Mouse (Mus musculus) heart, embryonic 12.5 days (tissue): ENCODE measurements around the gene Tm4sf5. TPM values are rescaled to one million over a fixed set of nuclear protein-coding genes. Genes with fewer than 3 reads are reported as not detected.

ENCODE experiments used
- ATAC-seq: fragments of 200-750 bp; cut with Nextera tagmentation; 2 replicates; pipeline ENCODE4 v1.8.0; 2017; ENCODE audit warnings: moderate TSS enrichment, moderate library complexity; ENCODE audit not compliant: insufficient number of reproducible peaks, low FRiP score
- H3K27ac ChIP-seq: fragments of 300-500 bp; sonication (generic); 2 replicates; pipeline ENCODE4 v1.5.1; 2016; ENCODE audit warnings: mild to moderate bottlenecking, moderate library complexity; ENCODE audit not compliant: poor library complexity, severe bottlenecking
- H3K27me3 ChIP-seq: fragments of 300-500 bp; sonication (generic); replicated peaks from 2 replicates; pipeline ENCODE4 v1.6.1; 2016; ENCODE audit warnings: mild to moderate bottlenecking, moderate library complexity
- H3K36me3 ChIP-seq: fragments of 300-500 bp; sonication (generic); 2 replicates; pipeline ENCODE4 v1.6.1; 2016; ENCODE audit warnings: mild to moderate bottlenecking, moderate library complexity
- H3K4me1 ChIP-seq: fragments of 300-500 bp; sonication (generic); replicated peaks from 2 replicates; pipeline ENCODE4 v1.6.1; 2016; ENCODE audit warnings: mild to moderate bottlenecking
- H3K4me2 ChIP-seq: fragments of 300-500 bp; sonication (generic); 2 replicates; pipeline ENCODE4 v1.6.1; 2016; ENCODE audit warnings: mild to moderate bottlenecking, moderate library complexity
- H3K4me3 ChIP-seq: fragments of 300-500 bp; sonication (generic); 2 replicates; pipeline ENCODE4 v1.5.1; 2016; ENCODE audit warnings: mild to moderate bottlenecking
- H3K9ac ChIP-seq: fragments of 300-500 bp; sonication (generic); 2 replicates; pipeline ENCODE4 v1.6.1; 2016; ENCODE audit warnings: mild to moderate bottlenecking, moderate library complexity
- H3K9me3 ChIP-seq: fragments of 300-500 bp; sonication (generic); replicated peaks from 2 replicates; pipeline ENCODE4 v1.6.1; 2016; ENCODE audit warnings: mild to moderate bottlenecking, moderate library complexity
- WGBS: fragments of 180-500 bp; shearing (Covaris S2); methylation state at CpG from one replicate; pipeline ENCODE4 v1.1.7; 2016; 5-methylcytosine and 5-hydroxymethylcytosine counted together
- polyA plus RNA-seq: library from polyadenylated mRNA; unstranded; fragments of >200 nt; fragmentation: Nextera tagmentation; extraction: Ambion mirVana; gene quantifications from 2 replicates; pipeline ENCODE4 v1.2.1, GENCODE M21; 2016

Tm4sf5 gene
- polyA plus RNA-seq, 1 experiment from 2014 or later, result 9.7 TPM

- peaks cover 3% of the 10 kb centered on the region; the same call in 1 of the 2 replicates for H3K27me3 ChIP-seq
- peaks cover 24% of the 10 kb centered on the region for H3K4me1 ChIP-seq
- no peak overlapping the region for H3K4me3 ChIP-seq
- H3K36me3 ChIP-seq, result peaks cover 22% of the 10 kb centered on the region
- peak overlapping the region; percentile 69; the same call in 1 of the 2 replicates for H3K4me2 ChIP-seq
- WGBS, result 64% methylated on average over 5 of the region's 5 CpGs
- H3K27ac ChIP-seq, result peak overlapping the region; percentile 8; the same call in 1 of the 2 replicates
- ATAC-seq, result no peak
- no peaks in the 10 kb centered on the region for H3K9me3 ChIP-seq
- H3K9ac ChIP-seq, result peak overlapping the region; percentile 23; the same call in 1 of the 2 replicates
These were observed 36.4 kb downstream of the Tm4sf5 start for GRCm38 (mm10) chr11:70541415-70541814.

- H3K4me2 ChIP-seq, result peak overlapping the region; percentile 37
- peak overlapping the region; percentile 41; the same call in 1 of the 2 replicates for H3K27ac ChIP-seq
These were observed 39.5 kb downstream of the Tm4sf5 start for GRCm38 (mm10) chr11:70544496-70544895.

GRCm38 (mm10) chr11:70551526-70551925 is 46.5 kb downstream of the Tm4sf5 start:
- Histone ChIP-seq H3K4me1 (no peaks in the 10 kb centered on the region), H3K4me2 (no peak overlapping the region), H3K9me3 (no peaks in the 10 kb centered on the region), H3K4me3 (no peak overlapping the region), H3K27ac (no peak overlapping the region), H3K36me3 (peaks cover 38% of the 10 kb centered on the region), H3K9ac (no peak overlapping the region), H3K27me3 (peaks cover 4% of the 10 kb centered on the region; the same call in 1 of the 2 replicates)
- no peak for ATAC-seq
- WGBS, result 81% methylated on average over 8 of the region's 8 CpGs

More at GRCm38 (mm10) chr11:70544496-70544895, 39.5 kb downstream of the Tm4sf5 start:
- Histone ChIP-seq H3K9me3 (no peaks in the 10 kb centered on the region), H3K27me3 (no peaks in the 10 kb centered on the region), H3K4me1 (peaks cover 21% of the 10 kb centered on the region), H3K9ac (no peak overlapping the region), H3K4me3 (no peak overlapping the region), H3K36me3 (peaks cover 22% of the 10 kb centered on the region)
- no peak for ATAC-seq
- WGBS, result 32% methylated on average over 7 of the region's 7 CpGs

- peaks cover 54% of the 10 kb centered on the region for H3K36me3 ChIP-seq
- no peak overlapping the region for H3K4me3 ChIP-seq
- H3K27me3 ChIP-seq, result peaks cover 4% of the 10 kb centered on the region; the same call in 1 of the 2 replicates
- no peaks in the 10 kb centered on the region for H3K4me1 ChIP-seq
- WGBS, result 31% methylated on average over 6 of the region's 7 CpGs
- no peak overlapping the region for H3K9ac ChIP-seq
- no peak overlapping the region for H3K4me2 ChIP-seq
- H3K9me3 ChIP-seq, result no peaks in the 10 kb centered on the region
- no peak for ATAC-seq
- H3K27ac ChIP-seq, result no peak overlapping the region
These were observed 48.9 kb downstream of the Tm4sf5 start for GRCm38 (mm10) chr11:70553940-70554339.

- 84% methylated on average over 9 of the region's 9 CpGs for WGBS
- ATAC-seq, result no peak
- H3K4me3 ChIP-seq, result no peak overlapping the region
- H3K9ac ChIP-seq, result no peak overlapping the region
- no peaks in the 10 kb centered on the region for H3K9me3 ChIP-seq
- H3K27ac ChIP-seq, result no peak overlapping the region
- peaks cover 50% of the 10 kb centered on the region for H3K36me3 ChIP-seq
- H3K27me3 ChIP-seq, result peaks cover 2% of the 10 kb centered on the region; the same call in 1 of the 2 replicates
- peaks cover 6% of the 10 kb centered on the region for H3K4me1 ChIP-seq
- H3K4me2 ChIP-seq, result no peak overlapping the region
These were observed 52.5 kb downstream of the Tm4sf5 start for GRCm38 (mm10) chr11:70557545-70557944.

Other genes starting within 250 kb of the Tm4sf5 start
- gene Alox12, start 249.9 kb upstream of the Tm4sf5 start, polyA plus RNA-seq, result 3.8 and 7.8 TPM in 2 replicates
- not detected in 2 replicates for gene Alox12e, start 182.6 kb upstream of the Tm4sf5 start, polyA plus RNA-seq
- 0.06 TPM in 1 of 2 replicates, not detected in the other for gene Alox15, start 153.2 kb upstream of the Tm4sf5 start, polyA plus RNA-seq
- 28.4 and 29.3 TPM in 2 replicates for gene Pelp1, start 95.2 kb upstream of the Tm4sf5 start, polyA plus RNA-seq
- 13.5 TPM in 2 replicates for gene Arrb2, start 72.6 kb upstream of the Tm4sf5 start, polyA plus RNA-seq
- 22.6 and 24.0 TPM in 2 replicates for gene Med11, start 53.3 kb upstream of the Tm4sf5 start, polyA plus RNA-seq
- gene Zmynd15, start 45.8 kb upstream of the Tm4sf5 start, polyA plus RNA-seq, result 1.9 and 2.9 TPM in 2 replicates
- gene Cxcl16, start 45.3 kb upstream of the Tm4sf5 start, polyA plus RNA-seq, result 6.1 and 8.6 TPM in 2 replicates
- gene Vmo1, start 9.4 kb downstream of the Tm4sf5 start, polyA plus RNA-seq, result 0.30 and 0.54 TPM in 2 replicates
- gene Gltpd2, start 14.0 kb downstream of the Tm4sf5 start, polyA plus RNA-seq, result 0.23 and 0.65 TPM in 2 replicates
- 575 and 577 TPM in 2 replicates for gene Psmb6, start 20.1 kb downstream of the Tm4sf5 start, polyA plus RNA-seq
- not detected in 2 replicates for gene Gm40193, start 27.7 kb downstream of the Tm4sf5 start, polyA plus RNA-seq
- 12.6 TPM in 2 replicates for gene Pld2, start 34.8 kb downstream of the Tm4sf5 start, polyA plus RNA-seq
- 13.7 and 14.8 TPM in 2 replicates for gene Mink1, start 57.6 kb downstream of the Tm4sf5 start, polyA plus RNA-seq
- not detected in 2 replicates for gene 4930544D05Rik, start 110.6 kb downstream of the Tm4sf5 start, polyA plus RNA-seq
- 0.37 TPM in 1 of 2 replicates, not detected in the other for gene Chrne, start 114.0 kb downstream of the Tm4sf5 start, polyA plus RNA-seq
- 1.4 and 2.2 TPM in 2 replicates for gene Gp1ba, start 133.9 kb downstream of the Tm4sf5 start, polyA plus RNA-seq
- gene Rnf167, start 142.0 kb downstream of the Tm4sf5 start, polyA plus RNA-seq, result 67.4 and 70.1 TPM in 2 replicates
- gene Slc25a11, start 142.2 kb downstream of the Tm4sf5 start, polyA plus RNA-seq, result 227 and 229 TPM in 2 replicates
- gene Pfn1, start 149.4 kb downstream of the Tm4sf5 start, polyA plus RNA-seq, result 1,661 and 1,678 TPM in 2 replicates
- gene Eno3, start 152.0 kb downstream of the Tm4sf5 start, polyA plus RNA-seq, result 238 and 239 TPM in 2 replicates
- 164 and 170 TPM in 2 replicates for gene Spag7, start 164.2 kb downstream of the Tm4sf5 start, polyA plus RNA-seq
- 10.9 and 16.5 TPM in 2 replicates for gene Camta2, start 182.9 kb downstream of the Tm4sf5 start, polyA plus RNA-seq
- gene Inca1, start 194.9 kb downstream of the Tm4sf5 start, polyA plus RNA-seq, result 1.7 and 1.8 TPM in 2 replicates
- gene Kif1c, start 195.3 kb downstream of the Tm4sf5 start, polyA plus RNA-seq, result 3.9 and 4.5 TPM in 2 replicates